Mouse (Mus musculus) CH12.LX (cell line): ENCODE measurements around the gene Nr5a2.

ENCODE experiments used
- CHD1 ChIP-seq: IDR thresholded peaks from 2 replicates; pipeline ENCODE4 v1.6.1; 2012; ENCODE audit warnings: low read depth, low read length, improper control_type of control experiment, inconsistent platforms
- CTCF ChIP-seq, 2 experiments: IDR thresholded peaks in 1 of 2; conservative IDR thresholded peaks in 1 of 2; 2 replicates each; pipeline ENCODE4 v1.5.1; 2011 to 2012; ENCODE audit warnings: low read depth in 2 of 2, low read length in 2 of 2, improper control_type of control experiment in 1 of 2, inconsistent platforms in 1 of 2, mild to moderate bottlenecking in 1 of 2, moderate library complexity in 1 of 2
- EP300 ChIP-seq: IDR thresholded peaks from 2 replicates; pipeline ENCODE4 v1.6.1; 2011; ENCODE audit warnings: low read length, improper control_type of control experiment
- HCFC1 ChIP-seq: IDR thresholded peaks from 2 replicates; pipeline ENCODE4 v1.6.1; 2012; ENCODE audit warnings: low read depth, mild to moderate bottlenecking, inconsistent platforms, low read length, improper control_type of control experiment
- MAFK ChIP-seq: IDR thresholded peaks from 2 replicates; pipeline ENCODE4 v1.6.1; 2011; ENCODE audit warnings: low read length, improper control_type of control experiment; ENCODE audit not compliant: insufficient replicate concordance
- MAX ChIP-seq: IDR thresholded peaks from 2 replicates; pipeline ENCODE4 v1.6.1; 2011; ENCODE audit warnings: low read length, improper control_type of control experiment
- MAZ ChIP-seq: IDR thresholded peaks from 2 replicates; pipeline ENCODE4 v1.6.1; 2012; ENCODE audit warnings: low read depth, mild to moderate bottlenecking, inconsistent platforms, low read length, improper control_type of control experiment, moderate library complexity
- POLR2A ChIP-seq: IDR thresholded peaks from 2 replicates; pipeline ENCODE4 v1.6.1; 2011; ENCODE audit warnings: low read depth, mild to moderate bottlenecking, improper control_type of control experiment, low read length
- ZC3H11A ChIP-seq: IDR thresholded peaks from 2 replicates; pipeline ENCODE4 v1.6.1; 2012; ENCODE audit warnings: low read depth, mild to moderate bottlenecking, inconsistent platforms, low read length, improper control_type of control experiment

DNA sequence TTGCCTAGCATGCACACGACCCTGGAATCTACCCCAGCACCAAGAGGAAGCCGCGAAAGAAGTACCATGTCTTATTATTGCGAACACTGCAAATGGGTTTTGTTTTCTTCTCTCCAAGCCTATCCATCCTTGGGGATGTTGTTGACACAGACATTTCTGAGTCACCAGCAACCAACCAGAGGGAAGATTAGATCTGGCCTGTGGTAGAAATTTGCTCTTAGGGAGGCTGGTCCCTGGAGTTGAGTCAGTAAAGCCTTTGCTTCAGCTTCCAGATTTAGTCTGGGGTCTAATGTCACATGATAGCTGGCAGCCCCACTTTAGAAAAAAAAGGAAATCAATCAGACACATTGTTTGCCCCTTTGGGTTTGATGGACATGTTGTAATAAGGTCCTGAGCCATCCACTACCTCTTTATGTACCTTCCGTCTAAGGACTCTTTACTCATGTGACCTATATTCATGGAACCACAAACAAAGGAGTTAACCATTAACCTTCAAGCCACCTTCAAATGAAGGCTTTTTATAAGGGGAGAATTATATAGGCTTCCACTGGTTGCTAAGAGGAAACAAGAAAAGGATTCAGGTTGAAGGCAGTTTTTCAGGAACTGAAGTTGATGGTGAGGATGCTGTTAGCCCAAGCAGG is 20.1 kb upstream of the Nr5a2 start:
- no peak for TF ChIP-seq CTCF (conservative IDR thresholded peaks at IDR 0.05 in 1 of 2, IDR thresholded peaks at IDR 0.05 in 1 of 2; ENCODE audit: low read depth in 2 of 2, low read length in 2 of 2)
- TF ChIP-seq POLR2A, result no peak
- no peak for TF ChIP-seq CHD1
- TF ChIP-seq HCFC1, result no peak
- no peak for TF ChIP-seq MAZ
- no peak for TF ChIP-seq MAFK
- TF ChIP-seq EP300, result no peak
- TF ChIP-seq MAX, result no peak
- no peak for TF ChIP-seq ZC3H11A
